Mouse (Mus musculus): ENCODE measurements at regions not wholly inside any gene's neighbourhood (a gene's known extent, or its start where the extent isn't known, plus 50 kb on each side); places are given as distances from the start of the nearest gene placed in this dataset.

- no peak for DNase-seq
These were observed 116.1 kb upstream of the Prox1 start for GRCm38 (mm10) chr1:190286481-190287145.

GRCm38 (mm10) chr1:190285636-190286035 lies 115.1 kb upstream of the Prox1 start:
- DNase-seq, result no peak

- no peak for DNase-seq
These were observed 114.5 kb upstream of the Prox1 start for GRCm38 (mm10) chr1:190285049-190285448.

- no peak for DNase-seq
These were observed 113.6 kb upstream of the Prox1 start for GRCm38 (mm10) chr1:190284138-190284537.

- no peak for DNase-seq
These were observed 109.8 kb upstream of the Prox1 start for GRCm38 (mm10) chr1:190280081-190280858.

GRCm38 (mm10) chr1:190274911-190275310 lies 104.4 kb upstream of the Prox1 start:
- DNase-seq, result no peak

- DNase-seq, result no peak
These were observed 100.4 kb upstream of the Prox1 start for GRCm38 (mm10) chr1:190270784-190271385.

- DNase-seq, result no peak
These were observed 98.7 kb upstream of the Prox1 start for GRCm38 (mm10) chr1:190269181-190269580.

GRCm38 (mm10) chr1:190265085-190265780 lies 94.7 kb upstream of the Prox1 start:
- no peak for DNase-seq

- no peak for DNase-seq
These were observed 94.0 kb upstream of the Prox1 start for GRCm38 (mm10) chr1:190264501-190264900.

- no peak for DNase-seq
These were observed 93.1 kb upstream of the Prox1 start for GRCm38 (mm10) chr1:190263620-190264019.

- DNase-seq, result peak; percentile 14
These were observed 89.1 kb upstream of the Prox1 start for GRCm38 (mm10) chr1:190259576-190259975.

GRCm38 (mm10) chr1:190250574-190251246 lies 80.2 kb upstream of the Prox1 start:
- DNase-seq, result peak; percentile 27

GRCm38 (mm10) chr1:190242526-190242925 lies 72.0 kb upstream of the Prox1 start:
- DNase-seq, result no peak

GRCm38 (mm10) chr1:190239796-190240195 lies 69.3 kb upstream of the Prox1 start:
- no peak for DNase-seq

- no peak for DNase-seq
These were observed 60.4 kb upstream of the Prox1 start for GRCm38 (mm10) chr1:190230866-190231265.

GRCm38 (mm10) chr1:190220417-190220816 lies 49.9 kb upstream of the Prox1 start:
- DNase-seq, result no peak

All from right cerebral cortex, postnatal 14 days (tissue).